Mouse (Mus musculus) midbrain, embryonic 15.5 days (tissue): Measurements from ENCODE around the gene Spata2l. TPM values are rescaled to one million over a fixed set of nuclear protein-coding genes. Genes with fewer than 3 reads are reported as not detected.

Experiments
- ATAC-seq: fragments of 200-750 bp; cut with Nextera tagmentation; replicated peaks from 2 replicates; pipeline ENCODE4 v1.8.0; 2017; ENCODE audit warnings: moderate TSS enrichment
- H3K27ac ChIP-seq: fragments of 300-500 bp; sonication (generic); 2 replicates; pipeline ENCODE4 v1.5.1; 2015; ENCODE audit warnings: mild to moderate bottlenecking, inconsistent platforms
- H3K27me3 ChIP-seq: fragments of 300-500 bp; sonication (generic); replicated peaks from 2 replicates; pipeline ENCODE4 v1.6.1; 2015; ENCODE audit warnings: inconsistent platforms
- H3K36me3 ChIP-seq: fragments of 300-500 bp; sonication (generic); replicated peaks from 2 replicates; pipeline ENCODE4 v1.6.1; 2015; ENCODE audit warnings: inconsistent platforms
- H3K4me1 ChIP-seq: fragments of 300-500 bp; sonication (generic); 2 replicates; pipeline ENCODE4 v1.6.1; 2015; ENCODE audit warnings: inconsistent platforms
- H3K4me2 ChIP-seq: fragments of 300-500 bp; sonication (generic); 2 replicates; pipeline ENCODE4 v1.6.1; 2015; ENCODE audit warnings: inconsistent platforms, mild to moderate bottlenecking, moderate library complexity
- H3K4me3 ChIP-seq: fragments of 300-500 bp; sonication (generic); 2 replicates; pipeline ENCODE4 v1.5.1; 2015; ENCODE audit warnings: mild to moderate bottlenecking, inconsistent platforms
- H3K9ac ChIP-seq: fragments of 300-500 bp; sonication (generic); 2 replicates; pipeline ENCODE4 v1.6.1; 2015; ENCODE audit warnings: mild to moderate bottlenecking, inconsistent platforms
- H3K9me3 ChIP-seq: fragments of 300-500 bp; sonication (generic); 2 replicates; pipeline ENCODE4 v1.6.1; 2016; ENCODE audit warnings: inconsistent platforms
- WGBS: fragments of 180-500 bp; shearing (Covaris S2); methylation state at CpG from one replicate; pipeline ENCODE4 v1.1.7; 2015; ENCODE audit warnings: mixed read lengths; 5-methylcytosine and 5-hydroxymethylcytosine counted together
- polyA plus RNA-seq: library from polyadenylated mRNA; unstranded; fragments of >200 nt; fragmentation: Nextera tagmentation; extraction: Ambion mirVana; gene quantifications from 2 replicates; pipeline ENCODE4 v1.2.1, GENCODE M21; 2015

The Spata2l gene
- polyA plus RNA-seq, 1 experiment from 2014 or later = 7.4 TPM

DNA sequence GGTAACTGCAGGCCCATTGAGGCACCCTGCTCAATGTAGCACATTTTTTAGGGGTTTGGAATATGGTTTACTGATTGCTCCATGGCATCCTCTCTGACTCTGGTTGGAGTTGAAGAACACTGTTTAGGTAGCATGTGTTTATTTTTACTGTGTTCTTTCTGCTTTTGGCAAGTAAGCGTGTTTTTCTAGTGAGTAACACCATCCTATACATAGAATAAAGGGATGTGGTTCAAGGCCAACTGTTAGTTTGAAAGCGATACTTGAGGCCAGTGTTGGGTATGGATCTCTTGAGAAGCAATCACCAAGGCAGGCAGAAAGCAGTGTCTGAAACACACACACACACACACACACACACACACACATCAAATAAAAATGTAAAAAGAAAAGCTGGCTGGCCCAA, 48.0 kb downstream of the Spata2l start:
- no peak for ATAC-seq
- Histone ChIP-seq H3K4me3 (no peak overlapping the region), H3K27me3 (no peaks in the 10 kb centered on the region), H3K9ac (no peak overlapping the region), H3K4me2 (no peak overlapping the region), H3K27ac (no peak overlapping the region), H3K9me3 (no peaks in the 10 kb centered on the region), H3K4me1 (peaks cover 3% of the 10 kb centered on the region; the same call in 1 of the 2 replicates), H3K36me3 (no peaks in the 10 kb centered on the region)
- WGBS = 85% methylated on average over 2 of the region's 2 CpGs

- H3K27ac ChIP-seq = no peak within 1 kb of the TSS
- H3K4me2 ChIP-seq = no peak within 1 kb of the TSS
- no peaks in the 10 kb centered on the region for H3K36me3 ChIP-seq
- H3K4me1 ChIP-seq = peaks cover 3% of the 10 kb centered on the region; the same call in 1 of the 2 replicates
- H3K9ac ChIP-seq = no peak within 1 kb of the TSS
- ATAC-seq = no peak
- H3K27me3 ChIP-seq = no peaks in the 10 kb centered on the region
- H3K9me3 ChIP-seq = no peaks in the 10 kb centered on the region
- WGBS = 54% methylated on average over 19 of the region's 19 CpGs
- H3K4me3 ChIP-seq = no peak within 1 kb of the TSS
Measured at GRCm38 (mm10) chr8:123185566-123186409, 50.2 kb downstream of the Spata2l start, which contains the start of gene Dpep1. Dpep1 (plus strand) TSS chr8:123186242.

GRCm38 (mm10) chr8:123181391-123181790, 54.6 kb downstream of the Spata2l start:
- H3K9ac ChIP-seq = no peak overlapping the region
- H3K4me1 ChIP-seq = no peaks in the 10 kb centered on the region

More at GRCm38 (mm10) chr8:123181391-123181790, 54.6 kb downstream of the Spata2l start:
- no peaks in the 10 kb centered on the region for H3K9me3 ChIP-seq
- WGBS = 69% methylated on average over 3 of the region's 3 CpGs
- H3K36me3 ChIP-seq = no peaks in the 10 kb centered on the region
- H3K4me2 ChIP-seq = no peak overlapping the region
- no peaks in the 10 kb centered on the region for H3K27me3 ChIP-seq
- H3K27ac ChIP-seq = no peak overlapping the region
- ATAC-seq = no peak
- H3K4me3 ChIP-seq = no peak overlapping the region

Other genes with a start within 250 kb of the Spata2l start
- 69.4 and 71.7 TPM in 2 replicates for gene Ankrd11, start 194.0 kb downstream of the Spata2l start, polyA plus RNA-seq
- 48.7 and 49.0 TPM in 2 replicates for gene Spg7, start 173.3 kb downstream of the Spata2l start, polyA plus RNA-seq
- gene Rpl13, start 133.9 kb downstream of the Spata2l start, polyA plus RNA-seq = 632 and 634 TPM in 2 replicates
- gene Cpne7, start 118.9 kb downstream of the Spata2l start, polyA plus RNA-seq = 8.1 TPM in 2 replicates
- 1.6 and 2.1 TPM in 2 replicates for gene Sult5a1, start 77.9 kb downstream of the Spata2l start, polyA plus RNA-seq
- gene Dpep1, start 50.0 kb downstream of the Spata2l start, polyA plus RNA-seq = 0.13 and 0.19 TPM in 2 replicates
- 227 and 235 TPM in 2 replicates for gene Chmp1a, start 23.5 kb downstream of the Spata2l start, polyA plus RNA-seq
- 8.0 and 8.1 TPM in 2 replicates for gene Spata33, start 23.4 kb downstream of the Spata2l start, polyA plus RNA-seq
- gene Cdk10, start 11.4 kb downstream of the Spata2l start, polyA plus RNA-seq = 52.6 and 55.0 TPM in 2 replicates
- 28.2 and 30.3 TPM in 2 replicates for gene Zfp276, start 18.0 kb upstream of the Spata2l start, polyA plus RNA-seq
- 66.6 and 69.9 TPM in 2 replicates for gene Vps9d1, start 18.1 kb upstream of the Spata2l start, polyA plus RNA-seq
- 6.4 and 9.8 TPM in 2 replicates for gene Fanca, start 82.3 kb upstream of the Spata2l start, polyA plus RNA-seq
- 44.0 and 44.8 TPM in 2 replicates for gene Spire2, start 96.5 kb upstream of the Spata2l start, polyA plus RNA-seq
- gene Tcf25, start 137.5 kb upstream of the Spata2l start, polyA plus RNA-seq = 324 and 331 TPM in 2 replicates
- 0.10 and 0.17 TPM in 2 replicates for gene Mc1r, start 170.9 kb upstream of the Spata2l start, polyA plus RNA-seq
- 2,127 and 2,170 TPM in 2 replicates for gene Tubb3, start 175.2 kb upstream of the Spata2l start, polyA plus RNA-seq
- 48.4 and 49.8 TPM in 2 replicates for gene Def8, start 187.3 kb upstream of the Spata2l start, polyA plus RNA-seq
- gene Afg3l1, start 241.7 kb upstream of the Spata2l start, polyA plus RNA-seq = 52.6 and 59.0 TPM in 2 replicates